Mouse (Mus musculus) myocyte (in vitro differentiated cells): ENCODE data around the gene Iffo1.

Experiments used
- MAX ChIP-seq: IDR thresholded peaks from one replicate; pipeline ENCODE4 v1.6.1; 2011; ENCODE audit warnings: low read depth, mild to moderate bottlenecking, control low read depth
- POLR2A ChIP-seq: IDR thresholded peaks from one replicate; pipeline ENCODE4 v1.6.1; 2011; ENCODE audit warnings: low read depth, mild to moderate bottlenecking, control low read depth, moderate library complexity; ENCODE audit not compliant: insufficient read length
- POLR2AphosphoS2 ChIP-seq: IDR thresholded peaks from one replicate; pipeline ENCODE4 v1.6.1; 2011; ENCODE audit warnings: low read depth, control low read depth; ENCODE audit not compliant: insufficient read length
- TCF12 ChIP-seq: IDR thresholded peaks from one replicate; pipeline ENCODE4 v1.6.1; 2011; ENCODE audit warnings: mild to moderate bottlenecking, control low read depth; ENCODE audit not compliant: poor library complexity, insufficient read depth, severe bottlenecking
- USF1 ChIP-seq: IDR thresholded peaks from one replicate; pipeline ENCODE4 v1.6.1; 2011; ENCODE audit warnings: low read depth, mild to moderate bottlenecking, control low read depth, moderate library complexity

DNA sequence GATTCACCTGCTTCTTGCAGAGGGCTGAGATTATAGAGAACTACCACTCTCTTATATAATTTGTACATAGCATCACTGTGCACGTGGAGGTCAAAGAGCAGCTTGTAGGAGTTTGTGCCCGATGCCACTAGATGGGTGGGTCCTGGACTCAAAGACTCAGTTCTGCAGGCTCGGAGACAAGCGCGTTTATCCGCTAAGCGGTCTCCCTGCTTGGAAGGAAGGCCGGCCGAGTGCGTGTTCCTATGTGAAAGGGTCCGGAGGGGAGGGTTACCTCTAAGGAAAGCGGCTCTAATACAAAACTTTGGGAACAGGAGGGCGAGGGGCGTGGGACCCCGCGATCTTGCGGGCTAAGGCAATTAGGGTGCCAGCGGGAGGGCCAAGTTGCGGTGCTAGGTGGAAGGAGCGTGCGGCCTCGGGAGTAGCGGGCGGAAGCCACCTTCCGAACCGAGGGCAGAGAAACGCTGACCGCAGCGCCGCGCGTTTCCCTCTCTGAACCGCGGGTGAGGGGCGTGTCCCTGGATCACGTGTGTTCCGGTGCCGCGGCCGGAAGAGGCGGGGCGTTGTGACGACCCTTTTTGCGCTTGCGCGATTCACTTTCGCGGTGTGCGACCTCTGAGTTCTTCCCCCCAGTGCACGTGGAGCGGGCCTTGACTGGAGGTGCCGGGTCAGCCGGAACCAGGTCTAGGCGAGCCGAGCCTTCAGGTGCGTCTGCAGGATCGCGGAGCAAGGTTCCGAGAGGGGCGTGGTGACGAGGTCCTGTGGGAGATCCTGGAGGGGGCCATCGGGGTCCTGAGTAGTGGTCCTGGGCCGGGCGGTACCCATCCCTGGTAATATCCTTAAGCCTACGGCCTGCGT, 13.5 kb upstream of the Iffo1 start, which contains the start of gene Nop2:
- peak; percentile 75 for TF ChIP-seq MAX
- peak; percentile 95 for TF ChIP-seq POLR2A
- TF ChIP-seq POLR2AphosphoS2: peak; percentile 99
- no peak for TF ChIP-seq TCF12
- TF ChIP-seq USF1: peak; percentile 89
